Mouse (Mus musculus): ENCODE results near the gene Agl. TPM values are rescaled to one million over a fixed set of nuclear protein-coding genes. Genes with fewer than 3 reads are reported as not detected.
"Not testable (repeated sequence)": the region's sequence is repeated elsewhere in the genome, so short reads cannot be mapped to it uniquely, and the experiment has no call there.

Gene Agl
- polyA plus RNA-seq, 1 experiment from 2014 or later = 21.3 TPM

DNA sequence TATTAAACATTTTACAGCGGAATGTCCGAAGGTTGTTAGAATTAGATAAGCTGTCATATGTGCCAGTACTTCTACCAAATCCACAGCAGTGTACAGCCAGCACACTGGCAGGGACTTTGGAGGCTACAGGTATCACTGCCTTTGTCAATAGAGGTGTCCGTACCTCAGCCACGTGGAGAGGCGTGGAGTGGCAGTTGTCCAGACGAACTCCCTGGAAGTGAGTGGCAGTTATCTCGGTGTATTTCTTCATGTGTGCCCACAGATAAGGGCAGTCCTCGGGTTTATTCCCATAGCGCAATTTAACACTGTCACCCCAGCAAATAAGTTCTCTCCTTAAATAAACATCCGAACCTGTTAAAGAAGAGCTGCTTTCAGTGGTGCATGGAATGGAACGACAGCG is 23.7 kb downstream of the Agl start:
- Histone ChIP-seq H3K27me3 (no peaks in the 10 kb centered on the region), H3K4me1 (0 out of 2 replicates have a peak, but pooled peaks cover 3% of the 10 kb centered on the region), H3K36me3 (peaks cover 71% of the 10 kb centered on the region), H3K4me2 (no peak overlapping the region), H3K9ac (no peak overlapping the region), H3K9me3 (replicated peaks) (no peaks in the 10 kb centered on the region), H3K4me3 (replicated peaks) (no peak overlapping the region), H3K27ac (no peak overlapping the region)
- peak; percentile 33 for ATAC-seq (replicated peaks; ENCODE audit: low FRiP score)
- 66% methylated on average over 12 of the region's 12 CpGs for WGBS

DNA sequence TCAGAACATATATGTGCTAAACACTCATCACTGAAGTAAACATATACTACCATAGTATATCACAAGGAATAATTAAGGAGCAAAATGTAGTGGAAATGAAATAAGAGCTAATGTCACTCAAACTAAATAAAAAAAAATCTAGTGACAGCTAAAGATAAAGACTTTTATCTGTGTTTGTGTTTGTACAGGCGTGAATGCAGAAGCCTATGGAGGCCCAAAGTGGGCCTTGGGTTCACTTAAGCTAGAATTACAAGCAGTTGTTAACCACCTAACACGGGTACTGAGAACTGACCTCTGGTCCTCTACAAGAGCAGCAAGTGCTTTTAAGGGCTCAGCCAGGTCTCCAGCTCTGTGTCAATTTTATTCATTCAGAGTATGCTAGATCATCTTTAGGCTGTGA is 31.0 kb downstream of the Agl start:
- ATAC-seq (replicated peaks; ENCODE audit: low FRiP score) = no peak
- Histone ChIP-seq H3K9ac (no peak overlapping the region), H3K4me3 (replicated peaks) (no peak overlapping the region), H3K27me3 (no peaks in the 10 kb centered on the region), H3K27ac (no peak overlapping the region), H3K4me2 (no peak overlapping the region), H3K36me3 (peaks cover 91% of the 10 kb centered on the region), H3K9me3 (replicated peaks) (no peaks in the 10 kb centered on the region), H3K4me1 (no peaks in the 10 kb centered on the region)
- 84% methylated on average over 2 of the region's 2 CpGs for WGBS

DNA sequence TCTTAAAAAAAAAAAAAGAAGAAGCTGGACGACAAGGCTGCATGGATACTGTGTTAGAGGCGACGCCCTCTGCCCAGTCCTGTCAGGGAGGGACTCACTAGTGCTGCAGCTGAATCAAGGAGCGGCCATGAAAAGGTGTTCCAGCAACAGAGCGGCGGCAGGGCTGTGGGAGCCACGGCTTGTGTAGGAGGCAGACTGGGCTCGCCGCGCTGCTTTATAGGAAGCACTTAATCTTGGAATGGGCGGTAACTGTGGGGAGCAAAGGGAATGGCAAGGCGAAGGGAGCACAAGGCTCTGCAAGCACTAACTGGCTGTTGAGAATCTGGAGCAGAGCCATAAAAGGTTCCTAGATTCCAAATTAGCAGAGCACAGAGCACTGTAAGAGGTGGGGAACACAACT is 34.1 kb downstream of the Agl start:
- no peaks in the 10 kb centered on the region for H3K4me1 ChIP-seq
- no peak overlapping the region for H3K9ac ChIP-seq
- no peak for ATAC-seq (replicated peaks; ENCODE audit: low FRiP score)
- no peak overlapping the region for H3K4me2 ChIP-seq
- peaks cover 82% of the 10 kb centered on the region for H3K36me3 ChIP-seq
- no peaks in the 10 kb centered on the region for H3K27me3 ChIP-seq
- no peak overlapping the region for H3K4me3 ChIP-seq (replicated peaks)
- 85% methylated on average over 12 of the region's 12 CpGs for whole genome bisulfite sequencing
- no peak overlapping the region for H3K27ac ChIP-seq
- H3K9me3 ChIP-seq (replicated peaks) = no peaks in the 10 kb centered on the region

DNA sequence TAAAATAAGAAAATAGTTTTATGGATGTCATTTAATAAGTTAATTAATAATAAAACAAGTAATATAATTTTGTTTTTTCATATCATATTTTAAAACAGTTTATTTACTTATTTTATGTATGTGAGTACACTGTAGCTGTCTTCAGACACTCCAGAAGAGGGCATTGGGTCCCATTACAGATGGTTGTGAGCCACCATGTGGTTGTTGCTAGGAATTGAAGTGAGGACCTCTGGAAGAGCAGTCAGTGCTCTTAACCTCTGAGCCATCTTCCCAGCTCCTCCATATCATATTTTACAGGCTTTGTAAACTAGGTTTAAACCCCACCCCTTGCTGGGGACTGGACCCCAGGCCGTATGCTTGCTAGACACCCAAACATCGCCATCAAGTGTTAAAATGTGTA is 36.4 kb downstream of the Agl start:
- Histone ChIP-seq H3K9ac (no peak overlapping the region), H3K9me3 (replicated peaks) (no peaks in the 10 kb centered on the region), H3K4me1 (no peaks in the 10 kb centered on the region), H3K4me2 (no peak overlapping the region), H3K27me3 (no peaks in the 10 kb centered on the region), H3K4me3 (replicated peaks) (no peak overlapping the region), H3K27ac (no peak overlapping the region), H3K36me3 (peaks cover 79% of the 10 kb centered on the region)
- 88% methylated on average over 2 of the region's 2 CpGs for WGBS
- ATAC-seq (replicated peaks; ENCODE audit: low FRiP score) = no peak

DNA sequence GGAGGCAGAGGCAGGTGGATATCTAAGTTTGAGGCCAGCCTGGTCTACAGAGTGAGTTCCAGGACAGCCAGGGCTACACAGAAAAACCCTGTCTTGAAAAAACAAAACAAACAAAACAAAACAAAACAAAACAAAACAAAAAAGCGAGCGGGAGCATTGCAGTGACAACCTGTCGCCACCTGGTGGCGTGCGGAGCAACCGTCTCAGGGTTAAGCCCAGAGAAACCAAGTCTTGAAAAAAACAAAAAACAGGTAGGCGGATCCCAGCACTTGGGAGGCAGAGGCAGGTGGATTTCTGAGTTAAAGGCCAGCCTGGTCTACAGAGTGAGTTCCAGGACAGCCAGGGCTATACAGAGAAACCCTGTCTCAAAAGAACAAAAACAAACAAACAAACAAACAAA is 41.0 kb downstream of the Agl start:
- not testable (repeated sequence) for H3K4me1 ChIP-seq; H3K9ac ChIP-seq; H3K4me3 ChIP-seq (replicated peaks); ATAC-seq (replicated peaks; ENCODE audit: low FRiP score); H3K4me2 ChIP-seq; H3K27ac ChIP-seq; H3K9me3 ChIP-seq (replicated peaks); H3K27me3 ChIP-seq
- H3K36me3 ChIP-seq = peaks cover 52% of the 10 kb centered on the region
- WGBS = 94% methylated on average over 7 of the region's 7 CpGs

- Histone ChIP-seq H3K27ac (no peak overlapping the region), H3K9me3 (replicated peaks) (no peaks in the 10 kb centered on the region), H3K4me1 (no peaks in the 10 kb centered on the region), H3K9ac (no peak overlapping the region), H3K27me3 (no peaks in the 10 kb centered on the region), H3K36me3 (peaks cover 65% of the 10 kb centered on the region), H3K4me2 (no peak overlapping the region), H3K4me3 (replicated peaks) (no peak overlapping the region)
- no peak for ATAC-seq (replicated peaks; ENCODE audit: low FRiP score)
- WGBS = 95% methylated on average over 8 of the region's 8 CpGs
These were observed 55.1 kb downstream of the Agl start for GRCm38 (mm10) chr3:116752818-116753217.

DNA sequence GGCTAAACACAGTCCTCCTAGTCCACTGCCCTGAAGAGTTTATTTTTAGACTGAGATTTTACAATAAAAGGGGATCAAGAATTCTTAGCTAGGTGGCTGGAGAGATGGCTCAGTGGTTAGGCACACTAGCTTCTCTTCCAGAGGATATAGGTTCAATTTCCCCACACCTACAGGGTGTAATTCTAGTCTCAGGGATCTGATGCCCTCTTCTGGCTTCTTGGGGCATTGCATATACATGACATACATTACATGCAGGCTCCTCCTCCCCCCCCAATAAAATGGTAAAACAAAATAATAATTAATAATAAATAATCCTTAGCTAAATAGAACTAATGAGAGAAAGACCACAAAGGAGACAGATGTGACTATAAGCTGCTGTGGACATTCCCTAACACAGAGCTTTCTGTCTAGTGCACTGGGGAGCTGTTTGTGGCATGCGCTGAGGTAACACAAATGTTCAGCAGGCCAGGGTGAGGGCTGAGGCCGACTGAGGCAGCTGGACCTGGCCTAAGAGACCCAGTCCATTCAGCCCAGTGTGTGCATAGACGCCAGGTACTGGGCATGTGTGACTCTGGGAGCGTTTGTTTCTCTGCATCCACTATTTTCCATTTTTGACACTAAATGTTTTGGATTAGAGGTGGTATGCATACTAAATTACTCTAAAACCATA is 56.6 kb downstream of the Agl start:
- WGBS = 84% methylated on average over 4 of the region's 4 CpGs
- no peaks in the 10 kb centered on the region for H3K27me3 ChIP-seq

GRCm38 (mm10) chr3:116748391-116749170 is 59.4 kb downstream of the Agl start:
- H3K36me3 ChIP-seq = peaks cover 46% of the 10 kb centered on the region
- H3K27me3 ChIP-seq = no peaks in the 10 kb centered on the region
- no peak overlapping the region for H3K27ac ChIP-seq
- H3K4me2 ChIP-seq = no peak overlapping the region
- 57% methylated on average over 8 of the region's 8 CpGs for WGBS
- no peaks in the 10 kb centered on the region for H3K9me3 ChIP-seq (replicated peaks)
- peak; percentile 56; the same call in 1 of the 2 replicates for ATAC-seq (replicated peaks; ENCODE audit: low FRiP score)
- no peak overlapping the region for H3K9ac ChIP-seq
- no peak overlapping the region for H3K4me3 ChIP-seq (replicated peaks)
- H3K4me1 ChIP-seq = no peaks in the 10 kb centered on the region

More for the DNA sequence above, 56.6 kb downstream of the Agl start:
- Histone ChIP-seq H3K4me2 (no peak overlapping the region), H3K9me3 (replicated peaks) (no peaks in the 10 kb centered on the region), H3K4me1 (no peaks in the 10 kb centered on the region), H3K4me3 (replicated peaks) (no peak overlapping the region), H3K36me3 (peaks cover 51% of the 10 kb centered on the region), H3K9ac (no peak overlapping the region), H3K27ac (no peak overlapping the region)
- ATAC-seq (replicated peaks; ENCODE audit: low FRiP score) = no peak

DNA sequence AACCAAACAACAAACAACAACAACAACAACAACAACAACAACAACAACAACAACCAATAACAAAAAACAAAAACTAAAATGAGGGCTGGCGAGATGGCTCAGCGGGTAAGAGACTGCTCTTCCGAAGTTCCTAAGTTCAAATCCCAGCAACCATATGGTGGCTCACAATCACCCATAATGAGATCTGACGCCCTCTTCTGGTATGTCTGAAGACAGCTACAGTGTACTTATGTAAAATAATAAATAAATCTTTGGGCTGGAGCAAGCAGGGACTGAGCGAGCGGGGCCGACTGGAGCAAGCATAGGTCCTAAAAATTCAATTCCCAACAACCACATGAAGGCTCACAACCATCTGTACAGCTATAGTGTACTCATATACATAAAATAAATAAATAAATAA is 60.3 kb downstream of the Agl start:
- WGBS = 92% methylated on average over 7 of the region's 7 CpGs
- H3K4me2 ChIP-seq; H3K27ac ChIP-seq; H3K9me3 ChIP-seq (replicated peaks); H3K27me3 ChIP-seq; H3K9ac ChIP-seq; ATAC-seq (replicated peaks; ENCODE audit: low FRiP score); H3K4me3 ChIP-seq (replicated peaks); H3K4me1 ChIP-seq: not testable (repeated sequence)
- H3K36me3 ChIP-seq = peaks cover 50% of the 10 kb centered on the region

GRCm38 (mm10) chr3:116740963-116741362 is 67.0 kb downstream of the Agl start:
- no peaks in the 10 kb centered on the region for H3K4me1 ChIP-seq

GRCm38 (mm10) chr3:116740106-116740505 is 67.9 kb downstream of the Agl start:
- Histone ChIP-seq H3K4me2 (no peak overlapping the region), H3K4me3 (replicated peaks) (no peak overlapping the region), H3K27ac (no peak overlapping the region), H3K9ac (no peak overlapping the region), H3K27me3 (no peaks in the 10 kb centered on the region), H3K4me1 (no peaks in the 10 kb centered on the region), H3K9me3 (replicated peaks) (no peaks in the 10 kb centered on the region), H3K36me3 (peaks cover 18% of the 10 kb centered on the region)
- WGBS = 50% methylated on average over 5 of the region's 5 CpGs
- no peak for ATAC-seq (replicated peaks; ENCODE audit: low FRiP score)

More at GRCm38 (mm10) chr3:116740963-116741362, 67.0 kb downstream of the Agl start:
- 81% methylated on average over 9 of the region's 9 CpGs for WGBS
- Histone ChIP-seq H3K27ac (no peak overlapping the region), H3K9me3 (replicated peaks) (no peaks in the 10 kb centered on the region), H3K27me3 (no peaks in the 10 kb centered on the region), H3K9ac (no peak overlapping the region), H3K4me2 (no peak overlapping the region), H3K36me3 (peaks cover 18% of the 10 kb centered on the region), H3K4me3 (replicated peaks) (no peak overlapping the region)
- no peak for ATAC-seq (replicated peaks; ENCODE audit: low FRiP score)

DNA sequence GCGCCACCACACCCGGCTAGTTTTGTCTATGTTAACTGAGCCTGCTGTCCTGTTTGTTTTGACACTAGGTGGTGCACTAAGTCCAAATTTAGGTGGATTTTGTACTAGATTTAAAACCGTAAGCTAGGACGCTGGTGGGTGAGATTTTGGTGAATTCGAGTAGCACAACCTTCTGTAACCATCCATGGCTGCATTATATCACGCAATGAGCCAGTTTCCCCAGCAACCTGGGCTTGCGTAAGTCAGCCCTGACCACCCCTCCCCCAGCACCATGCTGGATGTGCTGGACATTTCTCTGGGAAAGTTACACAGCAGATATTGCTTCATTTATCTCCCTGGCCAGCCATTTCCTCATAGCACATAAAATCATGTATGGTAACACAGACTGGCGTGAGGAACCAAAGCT is 70.6 kb downstream of the Agl start:
- H3K27ac ChIP-seq = no peak overlapping the region
- H3K4me1 ChIP-seq = no peaks in the 10 kb centered on the region
- no peaks in the 10 kb centered on the region for H3K36me3 ChIP-seq
- H3K9ac ChIP-seq = no peak overlapping the region
- no peak overlapping the region for H3K4me2 ChIP-seq
- no peaks in the 10 kb centered on the region for H3K27me3 ChIP-seq
- H3K9me3 ChIP-seq (replicated peaks) = no peaks in the 10 kb centered on the region
- no peak overlapping the region for H3K4me3 ChIP-seq (replicated peaks)
- WGBS = 78% methylated on average over 8 of the region's 8 CpGs
- ATAC-seq (replicated peaks; ENCODE audit: low FRiP score) = no peak

All from kidney, embryonic 15.5 days (tissue).